22 mouse cellular contexts compared by ENCODE assay signal in genomic region chr5:44070529-44071133, GRCm38 (mm10). TPM values are rescaled to one million over a fixed set of nuclear protein-coding genes. Genes with fewer than 3 reads are reported as not detected.
DNase-seq lines count a peak whose midpoint lies in the region; ATAC-seq and TF ChIP-seq lines count a peak whose summit lies in the region.
"Had no signal": no experiment of that assay in that cellular context is flagged by ENCODE, and none has a peak within 500 bp of the region (broad histone marks: within the 10 kb centered on the region; RNA-seq: fewer than 3 reads in every experiment).

No protein-coding gene starts in this region.

- no peak for TF ChIP-seq POLR2A in brain, embryonic 14.5 days (IDR thresholded peaks at IDR 0.05; ENCODE audit: borderline replicate concordance, extremely low read depth, insufficient read depth, insufficient read length, poor library complexity, severe bottlenecking)

- DNase-seq in forebrain, postnatal 0 days: peak; percentile 31
- DNase-seq in midbrain, postnatal 0 days (ENCODE audit: low spot score): peak; percentile 6
- peak; percentile 63 for DNase-seq in brain, embryonic 14.5 days (ENCODE audit: low read depth)
- DNase-seq: adrenal gland, adult 8-10 months; adrenal gland, postnatal 25 days; cerebellum, adult 18-20 months; cerebellum, adult 9-10 months; cerebellum, postnatal 14 days; gastrocnemius, postnatal 25 days; heart, adult 18-20 months; heart, postnatal 10 days; heart, postnatal 36 days had no signal

- H3K4me2 ChIP-seq in forebrain, embryonic 13.5 days: no peak overlapping the region
- H3K4me2 ChIP-seq in forebrain, embryonic 15.5 days (replicated peaks): no peak overlapping the region
- H3K4me2 ChIP-seq in forebrain, postnatal 0 days (ENCODE audit: low read depth): no peak overlapping the region
- no peak overlapping the region for H3K4me2 ChIP-seq in forebrain, embryonic 12.5 days
- no peak overlapping the region for H3K4me2 ChIP-seq in midbrain, postnatal 0 days (ENCODE audit: low read depth, low read length, poor library complexity, severe bottlenecking)
- H3K4me2 ChIP-seq in midbrain, embryonic 15.5 days: no peak overlapping the region
- H3K4me2 ChIP-seq: heart, embryonic 12.5 days; heart, embryonic 15.5 days; hindbrain, embryonic 13.5 days had no signal

- H3K9ac ChIP-seq in forebrain, embryonic 13.5 days: no peak overlapping the region
- no peak overlapping the region for H3K9ac ChIP-seq in forebrain, embryonic 15.5 days (replicated peaks)
- no peak overlapping the region for H3K9ac ChIP-seq in forebrain, postnatal 0 days
- H3K9ac ChIP-seq in forebrain, embryonic 12.5 days: no peak overlapping the region
- no peak overlapping the region for H3K9ac ChIP-seq in midbrain, postnatal 0 days (replicated peaks; ENCODE audit: low read length, poor library complexity, severe bottlenecking)
- H3K9ac ChIP-seq in midbrain, embryonic 15.5 days: no peak overlapping the region
- H3K9ac ChIP-seq: heart, embryonic 12.5 days; heart, embryonic 15.5 days; hindbrain, embryonic 13.5 days had no signal

- 0 out of 2 replicates have a peak, but pooled peaks have one; percentile 10 for ATAC-seq in forebrain, embryonic 13.5 days
- no peak; the same call in 1 of the 2 replicates for ATAC-seq in forebrain, embryonic 15.5 days (replicated peaks)
- ATAC-seq in forebrain, postnatal 0 days: peak; percentile 71; the same call in 1 of the 2 replicates
- ATAC-seq in forebrain, embryonic 12.5 days (ENCODE audit: low FRiP score): no peak
- ATAC-seq in midbrain, postnatal 0 days (ENCODE audit: low FRiP score): no peak
- ATAC-seq in midbrain, embryonic 15.5 days (replicated peaks): no peak
- ATAC-seq: activated CD4-positive, CD25-positive, alpha-beta regulatory T cell, adult 4 months; hindbrain, embryonic 16.5 days had no signal

- 77% methylated on average over 7 of the region's 7 CpGs for WGBS in forebrain, embryonic 13.5 days
- WGBS in forebrain, embryonic 15.5 days: 64% methylated on average over 7 of the region's 7 CpGs
- 52% methylated on average over 7 of the region's 7 CpGs for WGBS in forebrain, postnatal 0 days
- WGBS in forebrain, embryonic 12.5 days: 85% methylated on average over 7 of the region's 7 CpGs
- WGBS in midbrain, postnatal 0 days: 84% methylated on average over 7 of the region's 7 CpGs
- 78% methylated on average over 7 of the region's 7 CpGs for WGBS in midbrain, embryonic 15.5 days

- H3K9me3 ChIP-seq in forebrain, embryonic 13.5 days (replicated peaks): no peaks in the 10 kb centered on the region
- H3K9me3 ChIP-seq in forebrain, embryonic 15.5 days: no peaks in the 10 kb centered on the region
- H3K9me3 ChIP-seq in forebrain, postnatal 0 days (ENCODE audit: low read length): no peaks in the 10 kb centered on the region
- no peaks in the 10 kb centered on the region for H3K9me3 ChIP-seq in forebrain, embryonic 12.5 days
- no peaks in the 10 kb centered on the region for H3K9me3 ChIP-seq in midbrain, postnatal 0 days (ENCODE audit: low read length)
- no peaks in the 10 kb centered on the region for H3K9me3 ChIP-seq in midbrain, embryonic 15.5 days
- H3K9me3 ChIP-seq: heart, embryonic 12.5 days; heart, embryonic 15.5 days; hindbrain, embryonic 10.5 days; hindbrain, embryonic 13.5 days had no signal

- no peak for TF ChIP-seq CTCF in forebrain, postnatal 0 days (IDR thresholded peaks at IDR 0.05; ENCODE audit: low read depth)
- TF ChIP-seq CTCF in midbrain, postnatal 0 days (IDR thresholded peaks at IDR 0.05): no peak
- no peak for TF ChIP-seq CTCF in brain, embryonic 14.5 days (IDR thresholded peaks at IDR 0.05; ENCODE audit: borderline replicate concordance, extremely low read depth, insufficient read depth, insufficient read length)

- H3K4me1 ChIP-seq in forebrain, embryonic 13.5 days: no peaks in the 10 kb centered on the region
- H3K4me1 ChIP-seq in forebrain, embryonic 15.5 days: no peaks in the 10 kb centered on the region
- no peaks in the 10 kb centered on the region for H3K4me1 ChIP-seq in forebrain, postnatal 0 days (ENCODE audit: insufficient read depth)
- H3K4me1 ChIP-seq in forebrain, embryonic 12.5 days: no peaks in the 10 kb centered on the region
- H3K4me1 ChIP-seq in midbrain, postnatal 0 days (ENCODE audit: insufficient read depth, low read length): no peaks in the 10 kb centered on the region
- H3K4me1 ChIP-seq in midbrain, embryonic 15.5 days: no peaks in the 10 kb centered on the region
- H3K4me1 ChIP-seq: heart, embryonic 15.5 days; hindbrain, embryonic 13.5 days had no signal

- H3K27me3 ChIP-seq in forebrain, embryonic 13.5 days: no peaks in the 10 kb centered on the region
- no peaks in the 10 kb centered on the region for H3K27me3 ChIP-seq in forebrain, embryonic 15.5 days
- no peaks in the 10 kb centered on the region for H3K27me3 ChIP-seq in forebrain, postnatal 0 days (ENCODE audit: insufficient read depth, low read length)
- no peaks in the 10 kb centered on the region for H3K27me3 ChIP-seq in forebrain, embryonic 12.5 days
- H3K27me3 ChIP-seq in midbrain, postnatal 0 days (ENCODE audit: insufficient read depth, low read length): no peaks in the 10 kb centered on the region
- no peaks in the 10 kb centered on the region for H3K27me3 ChIP-seq in midbrain, embryonic 15.5 days (replicated peaks)
- H3K27me3 ChIP-seq: heart, embryonic 12.5 days; heart, embryonic 15.5 days; hindbrain, embryonic 13.5 days had no signal

- H3K36me3 ChIP-seq in forebrain, embryonic 13.5 days (ENCODE audit: poor library complexity, severe bottlenecking): peaks cover 4% of the 10 kb centered on the region
- no peaks in the 10 kb centered on the region for H3K36me3 ChIP-seq in forebrain, embryonic 15.5 days
- H3K36me3 ChIP-seq in forebrain, postnatal 0 days (ENCODE audit: insufficient read depth): no peaks in the 10 kb centered on the region
- H3K36me3 ChIP-seq in forebrain, embryonic 12.5 days (replicated peaks): peaks cover 9% of the 10 kb centered on the region; the same call in 1 of the 2 replicates
- H3K36me3 ChIP-seq in midbrain, postnatal 0 days (ENCODE audit: insufficient read depth, low read length): no peaks in the 10 kb centered on the region
- no peaks in the 10 kb centered on the region for H3K36me3 ChIP-seq in midbrain, embryonic 15.5 days (replicated peaks)
- H3K36me3 ChIP-seq: heart, embryonic 12.5 days; heart, embryonic 15.5 days had no signal

- H3K27ac ChIP-seq in forebrain, embryonic 13.5 days: no peak overlapping the region
- no peak overlapping the region for H3K27ac ChIP-seq in forebrain, embryonic 15.5 days (replicated peaks)
- no peak overlapping the region for H3K27ac ChIP-seq in forebrain, postnatal 0 days (ENCODE audit: low read depth, low read length)
- no peak overlapping the region for H3K27ac ChIP-seq in forebrain, embryonic 12.5 days
- no peak overlapping the region for H3K27ac ChIP-seq in midbrain, postnatal 0 days (ENCODE audit: low read depth, low read length)
- H3K27ac ChIP-seq in midbrain, embryonic 15.5 days: no peak overlapping the region
- H3K27ac ChIP-seq: heart, embryonic 15.5 days; hindbrain, embryonic 10.5 days; hindbrain, embryonic 13.5 days had no signal

- no peak overlapping the region for H3K4me3 ChIP-seq in forebrain, embryonic 13.5 days
- no peak overlapping the region for H3K4me3 ChIP-seq in forebrain, embryonic 15.5 days
- H3K4me3 ChIP-seq in forebrain, postnatal 0 days (ENCODE audit: low read depth, low read length): no peak overlapping the region
- no peak overlapping the region for H3K4me3 ChIP-seq in forebrain, embryonic 12.5 days (replicated peaks)
- no peak overlapping the region for H3K4me3 ChIP-seq in midbrain, postnatal 0 days (ENCODE audit: low read depth, low read length)
- H3K4me3 ChIP-seq in midbrain, embryonic 15.5 days: no peak overlapping the region
- H3K4me3 ChIP-seq: heart, embryonic 12.5 days; heart, embryonic 15.5 days; hindbrain, embryonic 10.5 days; hindbrain, embryonic 13.5 days had no signal

RNA-seq across cellular contexts. Expression of gene Prom1, which starts 31.2 kb away (rescaled TPM):
- 66.6 and 74.5 TPM in 2 replicates for polyA plus RNA-seq in forebrain, embryonic 13.5 days (2015; fragmentation: Nextera tagmentation; extraction: Ambion mirVana)
- polyA plus RNA-seq in forebrain, embryonic 15.5 days (2015; fragmentation: Nextera tagmentation; extraction: Ambion mirVana): 37.0 and 40.1 TPM in 2 replicates
- total RNA-seq in forebrain, postnatal 0 days (2014; rRNA removed): 12.5 and 18.1 TPM in 2 replicates
- polyA plus RNA-seq in forebrain, postnatal 0 days (2015; fragmentation: Nextera tagmentation; extraction: Ambion mirVana): 14.4 and 15.4 TPM in 2 replicates
- 102 and 109 TPM in 2 replicates for polyA plus RNA-seq in forebrain, embryonic 12.5 days (2016; fragmentation: Nextera tagmentation; extraction: Ambion mirVana)
- total RNA-seq in midbrain, postnatal 0 days (2014; rRNA removed): 13.4 and 22.6 TPM in 2 replicates
- polyA plus RNA-seq in midbrain, postnatal 0 days (2015; fragmentation: Nextera tagmentation; extraction: Ambion mirVana): 14.2 and 15.2 TPM in 2 replicates
- polyA plus RNA-seq in midbrain, embryonic 15.5 days (2015; fragmentation: Nextera tagmentation; extraction: Ambion mirVana): 30.2 and 32.6 TPM in 2 replicates
- 30.4 and 30.6 TPM in 2 replicates for polyA plus RNA-seq in brain, embryonic 14.5 days (2012; rRNA removed)

Comparison
In these comparisons a context has a peak if more than half of its experiments do, and no peak if none do; other contexts are left out.
1. ATAC-seq: peak in forebrain, embryonic 13.5 days (single experiment) and forebrain, postnatal 0 days (single experiment); none in forebrain, embryonic 15.5 days (single experiment), forebrain, embryonic 12.5 days (single experiment), midbrain, postnatal 0 days (single experiment) and midbrain, embryonic 15.5 days (single experiment).
2. DNase-seq: peak in every context shown above with its lines; median percentile 63 in brain, embryonic 14.5 days; 31 in forebrain, postnatal 0 days; 6 in midbrain, postnatal 0 days.